Mouse (Mus musculus) kidney, postnatal 4 days (tissue): Measurements from ENCODE around the gene Nradd.

Experiments
- DNase-seq, 2 experiments: peaks; one replicate each; pipeline ENCODE4 v3.0.0; 2021; ENCODE audit warnings: mixed read lengths in 2 of 2

Gene Nradd

GRCm38 (mm10) chr9:110624361-110625166 lies at the start of gene Nradd:
Gene Nradd, minus strand, starts transcription at chr9:110624452.
- DNase-seq, result peak; percentile 94 to 97

- no peak for DNase-seq
These were observed 49.0 kb upstream of the Nradd start for GRCm38 (mm10) chr9:110673107-110673752.

GRCm38 (mm10) chr9:110672462-110673106 lies 48.3 kb upstream of the Nradd start:
- peak; percentile 58 to 66 for DNase-seq

GRCm38 (mm10) chr9:110669785-110670184 lies 45.5 kb upstream of the Nradd start:
- DNase-seq, result no peak

GRCm38 (mm10) chr9:110668601-110669293 lies 44.5 kb upstream of the Nradd start:
- DNase-seq, result no peak

GRCm38 (mm10) chr9:110667219-110667836 lies 43.1 kb upstream of the Nradd start:
- DNase-seq, result no peak

- DNase-seq, result peak in 1 of 2 experiments; percentile 38
These were observed 42.1 kb upstream of the Nradd start for GRCm38 (mm10) chr9:110666374-110666773.

- peak in 1 of 2 experiments; percentile 49 for DNase-seq
These were observed 41.7 kb upstream of the Nradd start for GRCm38 (mm10) chr9:110665912-110666311.

GRCm38 (mm10) chr9:110662844-110663243 lies 38.6 kb upstream of the Nradd start:
- DNase-seq, result no peak

- no peak for DNase-seq
These were observed 36.8 kb upstream of the Nradd start for GRCm38 (mm10) chr9:110660856-110661612.

GRCm38 (mm10) chr9:110660208-110660607 lies 36.0 kb upstream of the Nradd start:
- DNase-seq, result no peak

GRCm38 (mm10) chr9:110659521-110659920 lies 35.3 kb upstream of the Nradd start:
- no peak for DNase-seq

- DNase-seq, result peak in 1 of 2 experiments; percentile 43
These were observed 33.3 kb upstream of the Nradd start for GRCm38 (mm10) chr9:110657474-110658078.

- peak; percentile 94 to 97 for DNase-seq
These were observed 32.3 kb upstream of the Nradd start, which contains the start of gene Ccdc12 for GRCm38 (mm10) chr9:110656249-110657221. Gene Ccdc12, plus strand, starts transcription at chr9:110656503.

GRCm38 (mm10) chr9:110655651-110656007 lies 31.4 kb upstream of the Nradd start:
- no peak for DNase-seq

- no peak for DNase-seq
These were observed 30.7 kb upstream of the Nradd start for GRCm38 (mm10) chr9:110654726-110655650.

GRCm38 (mm10) chr9:110653655-110654461 lies 29.6 kb upstream of the Nradd start, which contains the start of gene Nbeal2:
Gene Nbeal2, minus strand, starts transcription at chr9:110654161.
- DNase-seq, result peak; percentile 94 to 97
